Mouse (Mus musculus): ENCODE results near the gene Mknk1.

The Mknk1 gene

GRCm38 (mm10) chr4:115848083-115848482, 9.1 kb downstream of the Mknk1 start:
- DNase-seq: no peak

GRCm38 (mm10) chr4:115848990-115849677, 10.1 kb downstream of the Mknk1 start:
- DNase-seq: no peak

GRCm38 (mm10) chr4:115850111-115850510, 11.1 kb downstream of the Mknk1 start:
- DNase-seq: no peak

- DNase-seq: no peak
Measured at GRCm38 (mm10) chr4:115850631-115851030, 11.6 kb downstream of the Mknk1 start.

GRCm38 (mm10) chr4:115851569-115851968, 12.6 kb downstream of the Mknk1 start:
- no peak for DNase-seq

- no peak for DNase-seq
Measured at GRCm38 (mm10) chr4:115855100-115855499, 16.1 kb downstream of the Mknk1 start.

- DNase-seq: no peak
Measured at GRCm38 (mm10) chr4:115855609-115856008, 16.6 kb downstream of the Mknk1 start.

GRCm38 (mm10) chr4:115856282-115856681, 17.3 kb downstream of the Mknk1 start:
- no peak for DNase-seq

GRCm38 (mm10) chr4:115857293-115857883, 18.4 kb downstream of the Mknk1 start:
- no peak for DNase-seq

GRCm38 (mm10) chr4:115863352-115863751, 24.4 kb downstream of the Mknk1 start:
- no peak for DNase-seq

GRCm38 (mm10) chr4:115863880-115864279, 24.9 kb downstream of the Mknk1 start:
- no peak for DNase-seq

GRCm38 (mm10) chr4:115869512-115870210, 30.7 kb downstream of the Mknk1 start:
- no peak for DNase-seq

- DNase-seq: no peak
Measured at GRCm38 (mm10) chr4:115873231-115873630, 34.2 kb downstream of the Mknk1 start.

- DNase-seq: no peak
Measured at GRCm38 (mm10) chr4:115878216-115878678, 39.2 kb downstream of the Mknk1 start.

GRCm38 (mm10) chr4:115878828-115879227, 39.8 kb downstream of the Mknk1 start:
- DNase-seq: no peak

- DNase-seq: no peak
Measured at GRCm38 (mm10) chr4:115881183-115881582, 42.2 kb downstream of the Mknk1 start.

- no peak for DNase-seq
Measured at GRCm38 (mm10) chr4:115882195-115882594, 43.2 kb downstream of the Mknk1 start.

- no peak for DNase-seq
Measured at GRCm38 (mm10) chr4:115884022-115884421, 45.0 kb downstream of the Mknk1 start, which contains the start of gene Kncn. Gene Kncn, plus strand, starts transcription at chr4:115884400.

GRCm38 (mm10) chr4:115885846-115886245, 46.8 kb downstream of the Mknk1 start:
- no peak for DNase-seq

GRCm38 (mm10) chr4:115886875-115887274, 47.9 kb downstream of the Mknk1 start:
- no peak for DNase-seq

- no peak for DNase-seq
Measured at GRCm38 (mm10) chr4:115890066-115890465, 51.1 kb downstream of the Mknk1 start.

- DNase-seq: no peak
Measured at GRCm38 (mm10) chr4:115890553-115890952, 51.6 kb downstream of the Mknk1 start, which contains the start of gene 6430628N08Rik. Gene 6430628N08Rik, plus strand, starts transcription at chr4:115890665.

GRCm38 (mm10) chr4:115894281-115894680, 55.3 kb downstream of the Mknk1 start:
- DNase-seq: no peak
